Mouse (Mus musculus) lung, postnatal 14 days (tissue): ENCODE results near the gene Magi2.

Experiments
- DNase-seq: peaks from one replicate; pipeline ENCODE4 v3.0.0; 2021

Gene Magi2

DNA sequence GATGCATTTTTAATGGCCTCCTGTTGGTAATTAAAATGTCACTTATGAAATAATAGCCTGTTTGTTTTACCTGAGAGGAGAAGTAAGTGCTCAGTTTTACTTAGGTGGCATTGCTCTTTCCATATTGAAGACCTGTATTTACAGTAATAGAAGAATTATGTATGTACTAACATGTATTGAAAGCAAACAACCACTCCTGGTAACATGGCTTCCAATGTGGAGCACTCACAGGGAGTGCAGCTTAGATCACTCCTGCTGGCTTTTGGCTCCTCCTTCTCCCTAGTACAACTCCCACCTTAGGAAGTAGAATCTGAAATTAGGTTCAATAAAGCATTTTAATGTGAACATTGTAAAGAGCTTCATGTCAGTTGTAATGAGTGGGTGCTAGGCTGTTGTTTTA, 877.0 kb downstream of the Magi2 start:
- DNase-seq, result no peak

DNA sequence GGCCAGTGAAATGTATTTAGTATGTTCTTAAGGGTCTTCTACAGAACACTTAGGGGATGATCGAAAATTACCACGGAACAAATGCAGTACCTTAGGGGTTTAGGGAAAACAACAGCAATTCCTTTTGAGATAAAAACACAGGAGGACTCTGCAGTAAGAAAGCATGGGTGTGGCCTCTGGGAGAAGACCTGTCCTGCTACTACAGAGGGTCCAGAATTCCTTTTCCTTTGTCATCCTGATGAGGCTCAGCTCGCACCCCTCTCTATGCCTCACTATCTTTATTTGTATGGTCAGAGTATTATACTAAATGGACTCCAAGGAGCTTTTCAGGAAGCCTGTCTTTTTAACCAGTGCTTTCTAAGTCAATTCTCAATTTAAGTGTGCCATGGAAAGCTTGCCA, 877.7 kb downstream of the Magi2 start:
- DNase-seq, result no peak

DNA sequence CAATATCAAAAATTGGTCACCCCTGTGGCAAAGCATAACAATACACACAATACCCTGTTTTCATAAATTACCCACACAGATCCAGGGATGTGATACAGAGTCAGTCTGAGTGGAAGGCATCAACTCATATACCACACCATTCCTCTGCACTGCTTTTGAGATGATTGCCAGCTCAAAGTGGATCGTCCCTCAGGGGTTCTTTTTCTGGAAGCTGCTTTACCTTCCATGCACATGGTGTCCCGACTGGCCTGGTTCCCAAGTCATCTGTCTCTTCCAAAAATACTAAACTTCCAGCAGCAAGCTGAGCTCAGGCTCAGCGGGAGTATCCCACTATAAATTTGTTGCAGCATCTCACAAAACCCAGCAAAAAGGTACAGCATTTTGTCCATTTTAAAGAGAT, 882.7 kb downstream of the Magi2 start:
- no peak for DNase-seq

DNA sequence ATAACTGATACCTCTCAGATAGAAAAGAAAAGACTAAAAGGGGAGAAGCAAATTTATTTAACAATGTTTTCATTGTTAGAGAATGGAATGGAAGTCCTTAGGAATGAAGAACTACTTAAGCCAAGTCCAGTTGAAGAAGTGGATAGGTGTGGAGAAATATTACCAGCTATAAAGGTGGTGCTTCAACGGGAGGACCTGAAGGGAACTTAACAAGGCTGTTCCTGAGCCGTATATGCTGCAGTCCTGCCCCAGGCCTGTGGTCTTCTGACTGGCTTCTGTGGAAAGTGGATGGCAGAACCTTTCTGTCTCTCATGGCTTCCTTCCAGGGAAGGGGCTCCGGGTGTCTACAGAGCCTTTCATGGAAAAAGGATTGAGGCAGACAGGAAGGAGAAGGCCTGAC, 890.3 kb downstream of the Magi2 start:
- DNase-seq, result no peak

DNA sequence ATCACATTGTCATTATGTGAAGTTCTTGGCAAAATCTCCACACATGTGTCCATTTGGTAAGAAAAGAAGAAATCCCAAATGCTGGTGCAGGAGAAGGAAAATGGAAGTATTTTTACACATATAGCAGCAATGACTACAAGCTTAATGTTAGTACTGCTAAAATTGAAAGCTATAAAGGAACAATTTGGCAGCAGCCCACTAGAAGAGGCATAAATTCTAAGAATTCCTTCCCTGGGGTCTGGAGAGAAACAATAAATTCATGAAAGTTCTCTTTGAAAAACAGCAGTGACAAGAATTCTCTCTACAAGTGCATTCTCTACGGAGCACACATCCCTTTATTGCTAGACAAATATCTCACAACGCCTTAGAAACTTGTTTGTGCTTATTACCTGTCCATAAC, 913.4 kb downstream of the Magi2 start:
- DNase-seq, result no peak

DNA sequence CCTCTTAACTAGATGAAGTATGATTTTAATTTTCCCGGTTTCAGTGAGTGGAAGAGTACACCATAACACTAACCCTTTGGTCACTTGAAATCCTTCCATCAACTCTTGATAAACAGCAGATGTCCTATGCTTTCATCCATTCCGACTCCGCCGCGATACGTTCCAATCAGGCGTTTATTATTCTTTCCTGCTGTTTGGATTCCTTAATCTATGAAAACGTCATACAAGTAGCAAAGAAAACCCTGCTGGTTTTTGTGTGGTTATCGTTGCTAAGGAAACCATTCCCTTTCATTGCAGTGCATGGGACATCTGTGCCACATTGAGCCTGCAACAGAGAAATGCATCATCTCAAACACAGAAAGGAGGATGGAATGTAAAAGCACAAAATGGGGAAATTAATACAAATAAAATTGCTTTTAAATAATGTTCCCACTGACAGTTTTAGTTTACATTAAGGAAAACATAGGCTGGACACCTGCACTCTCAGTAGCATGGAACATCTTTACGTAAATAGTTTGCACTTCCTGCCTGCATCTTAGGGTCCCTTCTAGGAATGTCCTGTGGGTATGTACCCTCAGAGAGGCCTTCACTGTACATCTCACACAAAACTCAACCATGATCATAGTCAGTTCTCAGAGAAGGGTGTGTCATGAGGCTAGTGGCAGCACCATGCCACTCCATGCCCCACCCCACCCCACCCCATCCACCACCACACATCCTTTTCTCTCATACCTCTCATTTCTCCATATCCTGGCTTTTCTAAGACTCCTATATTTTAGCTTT, 914.0 kb downstream of the Magi2 start:
- DNase-seq, result no peak

DNA sequence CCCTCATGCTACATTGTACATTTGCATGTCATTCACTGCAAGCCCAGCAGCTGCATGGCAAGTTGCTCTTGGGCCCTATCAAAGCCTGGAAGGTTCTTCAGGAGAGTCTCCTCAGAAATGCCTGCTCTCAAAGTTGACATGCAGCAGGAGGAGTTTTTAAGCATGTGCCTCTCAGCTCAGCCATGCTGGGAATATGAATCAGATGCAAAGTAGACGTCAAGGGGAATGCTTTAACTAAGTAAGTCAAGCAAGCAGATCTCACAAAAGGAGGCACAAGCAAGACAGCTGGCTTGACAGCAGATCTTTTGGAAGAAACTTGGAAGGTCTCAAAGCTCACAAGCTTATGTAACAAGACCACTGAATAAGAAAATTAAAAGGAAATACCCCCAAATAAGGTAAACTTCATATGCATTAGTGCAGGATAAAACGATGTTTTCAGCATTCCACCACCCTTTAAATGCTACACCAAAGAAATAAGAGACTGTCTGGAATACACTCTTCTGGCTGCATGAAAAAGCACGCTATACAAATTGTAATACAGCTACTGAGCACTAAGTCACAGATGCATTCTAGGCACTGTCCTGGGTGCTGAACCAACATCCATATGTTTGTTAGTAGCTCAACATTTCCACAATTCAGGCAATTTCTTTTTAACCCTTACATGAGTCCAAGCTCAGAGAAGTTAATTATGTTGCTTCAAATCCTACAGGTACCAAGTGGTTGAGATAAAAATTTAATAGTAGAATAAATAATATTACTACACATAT, 926.7 kb downstream of the Magi2 start:
- no peak for DNase-seq

DNA sequence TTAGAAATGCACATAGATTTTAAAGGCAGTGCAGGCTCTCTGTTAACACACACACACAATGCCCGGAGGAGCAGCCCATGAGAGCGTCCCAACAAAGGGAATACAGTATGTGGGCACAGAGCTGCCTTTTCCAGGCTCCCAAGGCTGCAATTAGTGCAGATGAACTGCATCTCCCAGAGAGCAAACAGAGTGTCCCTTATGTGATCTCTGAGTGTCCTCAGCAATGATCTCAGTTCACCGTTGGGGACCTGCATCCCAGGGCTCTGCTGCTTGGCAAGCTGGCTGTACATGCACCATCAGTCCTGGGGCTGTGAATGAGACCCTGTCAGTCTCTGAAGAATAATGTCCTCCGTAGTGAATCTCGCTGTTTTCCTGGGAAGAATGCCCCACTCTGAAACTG, 969.9 kb downstream of the Magi2 start:
- DNase-seq, result no peak

DNA sequence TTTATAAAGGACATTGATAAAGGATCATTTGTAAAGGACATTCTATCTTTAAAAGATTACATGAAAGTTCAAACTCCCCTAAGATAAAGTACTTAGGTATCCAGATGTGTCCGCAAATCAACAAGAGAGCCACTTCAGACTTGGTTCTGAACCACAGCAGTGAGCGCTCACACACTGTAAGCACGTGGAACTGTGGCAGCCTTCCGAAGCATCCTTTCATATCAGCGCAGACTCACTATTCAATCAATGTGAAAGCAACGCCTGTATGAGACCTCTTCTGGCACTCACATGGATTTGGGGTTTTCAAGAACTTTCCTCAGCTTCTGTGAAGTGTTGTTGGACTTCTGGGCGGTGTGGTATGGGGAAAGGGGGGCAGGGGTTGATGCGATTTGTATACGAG, 970.6 kb downstream of the Magi2 start:
- no peak for DNase-seq

DNA sequence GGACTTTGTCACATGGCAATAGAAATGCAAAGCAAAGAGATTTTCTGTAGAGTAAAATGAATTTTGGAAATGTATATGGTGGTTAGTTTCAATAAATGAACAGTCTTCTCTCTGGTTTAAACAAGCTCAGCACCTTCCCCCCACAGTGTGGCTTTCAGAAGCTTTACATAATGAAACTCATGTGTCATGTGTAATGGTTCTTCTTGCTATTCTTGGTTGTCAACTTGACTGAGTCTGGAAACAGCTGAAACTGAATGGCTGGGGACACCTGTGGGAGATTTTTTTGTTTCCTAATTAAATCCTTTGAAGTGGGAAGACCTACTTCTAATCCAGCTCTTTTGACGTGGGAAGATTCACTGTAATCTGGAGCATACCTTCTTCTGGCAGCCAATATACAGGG, 974.5 kb downstream of the Magi2 start:
- DNase-seq, result no peak

DNA sequence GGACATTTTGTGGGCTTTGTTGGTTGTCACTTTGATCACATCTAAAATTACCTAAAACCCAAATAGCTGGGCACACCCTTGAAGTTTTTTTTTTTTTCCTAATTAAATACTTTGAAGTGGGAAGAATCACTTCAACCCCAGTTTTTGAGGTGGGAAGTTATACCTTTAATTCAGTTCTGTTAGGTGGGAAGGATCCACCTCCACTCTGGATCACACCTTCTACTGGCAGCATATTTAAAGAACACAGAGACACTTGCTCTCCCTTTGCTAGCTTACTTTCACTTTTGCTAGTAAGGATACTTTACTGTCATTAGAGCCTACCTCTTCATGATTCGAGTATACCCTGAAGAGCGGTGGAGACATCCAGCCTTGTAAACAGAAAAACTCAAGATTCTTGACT, 981.3 kb downstream of the Magi2 start:
- no peak for DNase-seq

DNA sequence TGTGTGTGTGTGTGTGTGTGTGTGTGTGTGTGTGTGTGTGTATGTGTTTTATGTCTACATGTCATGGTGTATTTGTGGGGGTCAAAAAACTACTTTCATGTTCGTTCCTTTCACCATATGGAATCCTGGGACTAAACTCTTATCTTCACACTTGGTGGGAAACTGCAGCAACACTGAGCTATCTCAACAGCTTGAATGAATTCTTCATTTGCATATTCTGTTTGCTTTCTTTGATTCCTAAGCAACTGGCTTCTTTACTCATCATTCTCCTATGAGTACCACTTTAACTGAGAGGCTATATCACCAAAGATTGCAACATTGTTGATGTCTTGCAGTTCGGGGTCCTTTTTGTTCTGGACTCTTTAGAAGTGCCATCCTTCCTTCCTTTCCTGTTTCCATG, 986.5 kb downstream of the Magi2 start:
- DNase-seq, result no peak

DNA sequence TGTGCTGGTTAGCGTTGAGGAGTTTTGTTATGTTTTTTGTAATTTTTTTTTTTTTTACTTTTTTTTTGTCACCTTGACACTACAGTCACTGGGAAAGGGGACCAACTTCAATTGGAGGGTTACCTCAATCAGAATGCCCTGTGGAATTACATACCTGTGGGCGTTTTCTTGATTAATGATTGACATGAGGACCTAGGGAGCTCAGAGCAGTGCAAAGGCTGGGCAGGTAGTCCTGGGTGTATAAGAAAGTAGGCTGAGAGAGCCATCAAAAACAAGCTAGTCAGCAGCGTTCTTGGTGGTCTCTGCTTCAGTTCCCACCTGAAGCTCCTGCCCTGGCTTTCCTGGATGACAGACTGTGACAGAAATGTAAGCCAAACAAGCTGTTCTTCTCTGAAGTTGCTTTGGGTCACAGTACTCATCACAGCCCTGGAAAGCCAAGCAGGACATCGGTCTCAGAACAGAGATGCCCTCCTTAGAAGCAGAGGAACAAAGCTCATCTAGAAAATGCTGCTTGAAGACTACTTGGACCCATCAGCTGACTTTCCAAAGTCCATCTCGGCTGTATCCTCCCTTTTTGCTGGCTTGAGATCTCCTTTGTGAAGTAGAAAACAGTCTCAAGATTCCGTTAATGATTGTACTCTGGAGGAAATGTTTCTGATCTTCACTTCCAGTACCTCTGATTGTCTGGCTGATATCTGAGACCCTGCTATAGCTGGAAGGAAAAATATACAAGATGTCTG, 999.8 kb downstream of the Magi2 start:
- DNase-seq, result no peak

DNA sequence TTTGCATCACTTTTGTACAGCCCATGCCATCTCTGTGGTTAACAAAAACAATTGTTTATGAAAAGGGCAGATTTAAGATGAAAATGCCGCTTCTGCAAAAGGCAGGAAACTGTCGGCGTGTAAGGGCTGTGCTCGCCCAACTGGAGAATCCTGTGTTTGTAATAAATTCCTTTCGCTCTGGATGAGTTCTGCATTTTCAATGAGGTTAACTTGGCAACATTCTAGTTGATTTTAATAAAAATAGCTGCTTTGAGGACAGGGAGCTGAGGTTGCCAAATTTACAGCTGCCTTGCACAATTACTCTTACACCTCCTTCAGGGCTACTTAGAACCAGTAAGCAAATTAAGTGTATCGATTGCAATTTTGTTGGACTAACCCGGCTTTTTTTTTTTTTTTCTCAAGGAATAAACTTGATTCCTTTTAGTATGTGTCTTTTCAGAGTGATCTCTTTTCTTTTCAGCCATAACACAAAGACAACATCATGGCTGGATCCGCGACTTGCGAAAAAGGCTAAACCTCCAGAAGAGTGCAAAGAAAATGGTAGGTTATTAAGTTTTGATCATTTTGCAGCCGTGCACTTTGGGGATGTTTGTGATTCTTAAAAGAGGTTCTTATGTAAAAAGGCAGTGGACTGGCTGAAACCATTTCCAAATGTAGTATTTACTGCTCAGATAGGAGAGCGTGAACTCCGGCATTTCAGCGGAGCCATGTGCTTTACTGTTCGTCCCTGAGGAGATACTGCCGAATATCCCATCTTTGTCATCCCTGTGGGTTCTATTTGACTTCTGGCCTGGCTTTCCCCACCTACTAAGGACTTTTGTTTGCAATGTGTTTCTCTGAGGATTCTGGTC, 1001.3 kb downstream of the Magi2 start:
- no peak for DNase-seq

DNA sequence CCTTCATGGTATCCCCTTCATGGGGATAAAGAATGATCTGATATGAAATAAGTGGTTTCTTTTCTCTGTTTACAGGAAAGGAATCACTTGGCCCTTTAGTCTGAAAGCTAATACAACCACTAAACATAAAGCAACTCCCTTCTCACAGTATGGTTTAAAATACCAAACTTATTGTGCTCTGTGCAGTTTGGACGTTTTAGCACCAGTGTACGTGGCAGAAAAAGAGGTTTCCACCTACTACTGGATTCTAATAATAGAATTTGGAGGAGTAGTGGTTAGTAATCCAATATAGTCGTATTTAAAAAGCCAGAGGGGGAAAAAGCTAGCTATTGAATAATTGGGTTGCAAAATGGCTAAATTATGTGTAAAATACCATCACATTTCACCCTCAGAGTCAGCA, 1005.1 kb downstream of the Magi2 start:
- no peak for DNase-seq

DNA sequence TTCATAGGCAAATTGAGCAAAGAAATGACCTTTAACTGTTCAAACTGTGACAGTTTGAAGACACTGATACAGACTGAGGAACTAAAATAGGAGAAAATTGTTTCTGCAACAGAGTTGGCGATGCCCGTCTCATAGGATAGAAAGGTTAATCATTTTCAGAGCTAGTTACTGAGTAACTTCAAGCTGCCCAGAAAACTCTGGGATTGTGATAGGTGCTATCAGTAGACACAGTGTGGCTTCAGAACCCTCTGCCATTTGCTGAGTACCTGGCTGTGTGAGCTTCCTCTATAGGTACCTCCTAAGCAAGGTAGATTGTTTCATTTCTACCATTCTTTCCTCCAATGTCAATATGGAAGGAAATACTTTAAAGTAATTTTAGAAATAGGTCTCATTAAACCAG, 1014.7 kb downstream of the Magi2 start:
- no peak for DNase-seq

DNA sequence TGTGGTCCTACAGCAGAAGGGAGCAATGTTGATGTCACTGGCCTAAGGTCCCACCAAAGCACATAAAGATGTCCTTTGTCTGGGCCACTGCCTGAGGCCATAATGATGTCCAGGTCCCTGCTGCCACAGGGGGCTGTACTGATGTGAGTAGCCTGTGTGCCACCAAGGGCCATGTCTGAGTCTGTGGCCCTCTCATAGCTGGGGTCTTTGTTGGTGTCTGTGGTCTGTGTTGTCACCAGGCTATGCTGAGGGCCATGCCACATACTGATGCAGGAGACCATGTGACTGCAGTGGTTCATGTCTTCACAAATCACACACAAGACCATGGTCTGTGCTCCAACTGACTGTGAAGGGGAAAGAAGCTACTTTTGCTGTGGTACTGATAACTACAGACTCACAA, 1015.7 kb downstream of the Magi2 start:
- DNase-seq, result no peak

DNA sequence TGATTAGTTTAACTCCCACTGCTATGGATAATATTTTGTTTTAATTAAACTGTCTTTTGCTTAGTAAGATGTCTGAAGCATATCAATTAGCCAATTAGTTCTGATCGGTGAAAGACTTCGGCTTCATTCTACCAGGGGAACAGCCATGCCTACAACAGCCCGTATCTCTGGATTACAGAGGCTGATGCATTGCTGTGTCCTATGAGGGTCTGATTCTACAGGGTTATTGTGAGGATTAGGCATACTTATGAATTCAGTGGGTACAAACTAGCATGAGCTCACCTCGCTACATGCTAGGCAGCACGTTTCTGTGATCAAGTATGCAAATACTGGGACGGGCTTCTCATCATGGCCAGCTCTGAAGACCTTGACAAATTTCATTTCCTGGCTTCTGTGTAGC, 1022.5 kb downstream of the Magi2 start:
- no peak for DNase-seq

DNA sequence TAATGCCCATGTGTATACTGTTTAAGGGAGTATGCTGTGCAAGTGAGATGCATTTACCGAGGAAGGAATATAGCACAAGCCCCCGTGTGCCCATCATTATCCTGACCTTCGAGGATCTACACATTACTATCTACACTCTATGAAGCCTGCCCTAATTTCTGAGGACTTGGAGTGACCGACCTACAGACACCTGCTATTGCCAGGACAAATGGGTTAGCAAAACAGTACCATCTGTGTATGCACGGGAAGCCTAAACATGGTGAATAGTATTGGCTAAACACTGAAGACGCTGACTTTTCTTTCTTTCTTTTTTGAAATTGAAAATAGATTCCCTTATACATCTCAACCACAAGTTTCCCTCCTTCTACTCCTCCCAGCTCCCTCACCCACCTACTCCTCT, 1024.7 kb downstream of the Magi2 start:
- no peak for DNase-seq

DNA sequence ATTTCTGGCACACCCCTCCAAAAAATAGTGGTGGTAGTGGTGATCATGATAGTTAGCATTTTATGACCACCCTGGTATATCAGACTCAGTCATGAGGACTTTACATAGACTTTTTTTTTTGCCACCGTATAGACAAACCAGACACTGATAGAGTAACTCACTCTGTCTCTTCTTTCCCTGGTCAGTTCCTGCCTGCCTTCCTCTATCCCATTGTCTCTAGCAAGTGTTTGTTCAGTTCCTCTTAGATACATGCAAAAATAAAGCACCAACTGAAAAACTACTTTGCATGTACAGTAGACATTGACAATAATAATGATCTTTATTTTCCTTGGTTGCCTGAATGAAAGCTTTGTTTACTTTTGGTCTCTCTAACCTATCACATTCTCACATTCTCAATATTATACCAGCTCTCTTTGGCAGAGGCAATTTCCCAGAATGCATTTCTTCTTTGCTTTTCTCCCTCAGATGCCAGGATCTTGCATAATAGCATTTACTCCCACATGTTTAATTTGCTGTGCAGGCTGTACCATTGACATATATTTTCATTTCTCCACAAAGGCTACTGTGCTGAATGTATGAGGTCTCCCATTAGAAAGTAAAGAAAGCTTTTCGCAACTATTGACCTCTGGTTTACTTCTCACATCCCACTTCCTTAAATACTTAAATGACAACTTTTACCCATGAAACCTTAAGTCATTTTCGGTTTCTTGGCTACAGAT, 1029.5 kb downstream of the Magi2 start:
- DNase-seq, result no peak

DNA sequence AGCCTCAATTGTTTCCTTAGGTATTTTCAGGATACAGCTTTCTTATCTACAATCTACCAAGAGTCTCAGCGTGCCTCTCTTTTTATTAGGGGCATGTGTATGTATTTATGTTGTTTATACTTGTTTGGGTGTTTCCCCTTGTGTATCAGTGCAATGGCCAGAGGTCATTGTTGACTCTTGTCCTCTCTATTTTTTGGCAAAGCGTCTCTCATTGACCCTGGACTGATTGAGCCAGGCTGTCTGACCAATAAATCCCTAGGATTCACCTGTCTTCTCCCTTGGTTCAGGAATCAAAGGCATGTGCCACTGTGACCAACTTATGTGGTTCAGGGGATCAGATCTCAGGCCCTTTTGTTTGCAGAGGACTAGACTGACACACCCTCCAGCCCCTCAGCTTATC, 1030.1 kb downstream of the Magi2 start:
- no peak for DNase-seq

DNA sequence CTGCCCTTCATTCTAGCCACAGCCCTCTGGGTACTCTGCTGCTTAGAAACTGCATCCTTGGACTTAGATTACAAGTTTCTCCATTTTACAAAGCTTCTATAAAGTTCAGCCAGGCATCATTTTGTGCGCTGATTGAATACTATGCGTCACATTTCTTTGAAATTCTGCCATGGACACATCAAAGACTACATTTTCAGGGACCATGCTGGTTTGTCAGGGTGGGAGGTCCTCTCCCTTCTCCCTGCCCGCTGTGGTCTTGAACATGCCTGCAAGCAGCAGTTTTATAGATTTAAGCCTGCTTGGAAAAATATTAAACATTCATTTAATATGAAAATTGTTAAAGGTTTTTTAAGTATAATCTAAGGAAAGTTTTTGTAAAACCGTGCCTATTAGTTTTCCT, 1030.6 kb downstream of the Magi2 start:
- no peak for DNase-seq
